Mouse (Mus musculus) common myeloid progenitor, adult 5-6 weeks (primary cell): ENCODE data around the gene Scarf1. TPM values are rescaled to one million over a fixed set of nuclear protein-coding genes. Genes with fewer than 3 reads are reported as not detected.
A peak's percentile ranks its signal among the peaks of the same experiment; 100 is the strongest.

ENCODE experiments used
- ATAC-seq: replicated peaks from 2 replicates; pipeline ENCODE4 v1.8.0; 2016; ENCODE audit warnings: low read depth, mild to moderate bottlenecking, moderate TSS enrichment, inconsistent platforms; ENCODE audit not compliant: poor library complexity, severe bottlenecking
- total RNA-seq: library from RNA; stranded (forward); fragments of 200-1000, 187-1606 nt; gene quantifications from 2 replicates; pipeline ENCODE4 v1.2.3, GENCODE M21; 2017

Gene Scarf1
- total RNA-seq, 1 experiment from 2014 or later = 1.8 TPM

DNA sequence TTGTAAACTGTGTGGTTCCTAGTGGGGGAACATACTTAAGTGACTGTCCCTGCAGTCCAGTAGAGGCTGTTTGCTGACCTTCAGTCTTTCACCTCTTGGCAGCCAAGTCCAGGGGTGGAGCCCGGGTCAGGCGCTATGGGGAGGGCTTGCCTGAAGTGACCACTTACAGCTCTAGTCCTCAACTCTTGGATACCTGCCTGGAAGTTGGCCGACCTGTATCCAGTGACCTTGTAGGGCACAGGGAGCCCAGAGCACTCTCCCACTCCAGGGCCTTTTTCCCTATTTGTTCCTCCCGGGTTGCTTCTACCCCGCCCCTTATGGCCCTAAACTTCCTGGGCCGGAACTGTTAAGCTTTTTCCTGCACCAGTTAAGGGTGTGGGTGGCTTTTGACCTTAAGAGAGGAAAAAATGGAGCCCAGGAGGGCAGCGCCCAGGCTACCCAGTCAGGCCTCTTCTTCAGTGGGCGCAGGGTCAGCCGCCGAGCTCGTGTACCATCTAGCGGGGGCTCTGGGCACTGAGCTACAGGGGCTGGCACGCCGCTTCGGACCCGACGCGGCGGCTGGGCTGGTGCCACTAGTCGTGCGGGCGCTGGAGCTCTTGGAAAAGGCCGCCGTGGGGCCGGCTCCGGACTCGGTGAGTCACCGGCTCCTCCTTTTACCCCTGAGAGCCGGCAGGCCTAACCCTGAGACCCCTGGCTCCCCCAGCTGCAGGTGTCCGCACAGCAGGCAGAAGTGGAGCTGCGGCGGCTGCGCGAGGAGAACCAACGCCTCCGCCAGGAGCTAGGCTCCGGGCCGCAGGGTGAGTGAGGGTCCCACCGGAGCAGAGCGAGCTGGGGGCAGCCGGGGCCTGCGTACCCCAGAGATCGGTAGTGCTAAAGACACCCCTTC is 3.4 kb upstream of the Scarf1 start, which contains the start of gene Rilp:
TSS of gene Rilp (plus strand) at position 354 of the 886 bp plus-strand sequence.
- ATAC-seq = peak; percentile 45

DNA sequence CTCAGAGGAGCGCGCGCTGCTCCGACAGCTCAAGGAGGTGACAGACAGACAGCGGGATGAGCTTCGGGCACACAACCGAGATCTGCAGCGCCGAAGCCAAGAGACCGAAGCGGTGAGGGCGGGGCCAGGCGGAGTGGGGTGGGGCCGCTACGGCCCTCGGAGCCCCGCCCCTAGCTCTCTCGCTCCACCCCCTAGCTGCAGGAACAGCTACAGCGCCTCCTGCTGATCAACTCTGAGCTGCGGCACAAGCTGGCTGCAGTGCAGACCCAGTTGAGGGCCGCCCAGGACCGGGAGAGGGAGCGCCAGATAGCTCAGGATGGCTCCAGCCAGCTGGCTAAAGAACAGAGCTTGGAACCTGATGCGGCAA is 2.7 kb upstream of the Scarf1 start:
- peak; percentile 84 for ATAC-seq

GRCm38 (mm10) chr11:75511213-75511612 is 2.1 kb upstream of the Scarf1 start:
- no peak for ATAC-seq

GRCm38 (mm10) chr11:75512301-75513018 is 880 bp upstream of the Scarf1 start:
- peak; percentile 26; the same call in 1 of the 2 replicates for ATAC-seq

DNA sequence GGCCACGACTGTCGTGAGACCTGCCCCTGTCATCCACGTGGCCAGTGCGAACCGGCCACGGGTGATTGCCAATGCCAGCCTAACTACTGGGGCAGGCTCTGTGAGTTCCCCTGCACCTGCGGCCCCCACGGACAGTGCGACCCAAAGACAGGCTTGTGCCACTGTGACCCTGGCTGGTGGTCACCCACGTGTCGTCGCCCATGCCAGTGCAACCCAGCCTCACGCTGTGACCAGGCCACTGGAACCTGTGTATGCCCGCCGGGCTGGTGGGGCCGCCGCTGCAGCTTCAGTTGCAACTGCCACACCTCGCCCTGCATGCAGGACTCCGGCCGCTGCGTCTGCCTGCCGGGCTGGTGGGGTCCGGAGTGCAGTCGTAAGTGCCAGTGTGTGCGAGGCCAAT is 1.8 kb downstream of the Scarf1 start:
- ATAC-seq = no peak

GRCm38 (mm10) chr11:75519834-75520633 is 6.7 kb downstream of the Scarf1 start:
- no peak for ATAC-seq

GRCm38 (mm10) chr11:75521609-75522008 is 8.3 kb downstream of the Scarf1 start:
- no peak for ATAC-seq

GRCm38 (mm10) chr11:75522793-75523192 is 9.5 kb downstream of the Scarf1 start:
- no peak for ATAC-seq

DNA sequence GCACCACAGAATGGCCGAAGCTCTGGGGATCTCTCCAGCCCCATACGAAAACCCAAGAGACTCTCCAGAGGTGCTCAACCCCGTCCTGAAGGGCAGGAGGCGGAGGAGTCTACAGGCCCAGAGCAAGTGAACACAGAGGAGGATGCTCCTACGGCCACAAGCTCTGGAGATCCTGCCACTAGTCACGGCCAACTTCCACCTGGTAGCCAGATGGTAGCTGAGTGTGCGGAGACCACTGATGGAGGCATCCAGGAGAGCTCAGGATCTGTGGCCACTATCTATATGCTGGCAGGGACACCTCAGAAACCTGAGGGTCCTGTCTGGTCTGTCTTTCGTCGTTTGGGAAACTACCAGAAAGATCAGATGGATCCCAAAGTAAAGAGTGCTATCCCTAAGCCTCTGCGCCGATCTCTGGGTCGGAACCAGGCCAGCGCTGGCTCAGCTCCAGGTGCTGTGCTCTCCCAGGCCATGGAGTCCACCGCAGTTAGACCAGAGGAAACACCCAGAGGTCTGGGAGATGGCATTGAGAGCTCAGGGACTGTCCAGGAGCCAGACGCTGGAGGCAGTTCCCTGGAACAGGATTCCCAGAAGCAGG is 12.3 kb downstream of the Scarf1 start:
- ATAC-seq = no peak

DNA sequence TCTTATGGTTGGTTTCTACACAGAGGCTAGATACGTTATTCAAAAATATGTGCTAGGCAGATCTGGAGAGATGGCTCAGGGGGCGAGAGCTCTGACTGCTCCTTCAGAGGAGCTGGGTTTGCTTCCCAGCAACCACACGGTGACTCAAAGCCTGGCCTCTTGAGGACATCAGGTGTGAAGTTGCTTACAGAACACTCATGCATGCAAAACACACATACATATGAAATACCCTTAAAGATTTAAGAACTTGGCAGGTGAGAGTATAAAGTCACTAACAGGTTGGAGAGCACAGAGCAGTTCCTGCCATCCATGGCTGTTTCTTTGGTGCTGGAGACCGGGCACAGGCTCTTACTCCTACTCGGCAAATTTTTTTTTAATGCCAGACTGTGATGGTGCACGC is 13.6 kb downstream of the Scarf1 start:
- no peak for ATAC-seq

DNA sequence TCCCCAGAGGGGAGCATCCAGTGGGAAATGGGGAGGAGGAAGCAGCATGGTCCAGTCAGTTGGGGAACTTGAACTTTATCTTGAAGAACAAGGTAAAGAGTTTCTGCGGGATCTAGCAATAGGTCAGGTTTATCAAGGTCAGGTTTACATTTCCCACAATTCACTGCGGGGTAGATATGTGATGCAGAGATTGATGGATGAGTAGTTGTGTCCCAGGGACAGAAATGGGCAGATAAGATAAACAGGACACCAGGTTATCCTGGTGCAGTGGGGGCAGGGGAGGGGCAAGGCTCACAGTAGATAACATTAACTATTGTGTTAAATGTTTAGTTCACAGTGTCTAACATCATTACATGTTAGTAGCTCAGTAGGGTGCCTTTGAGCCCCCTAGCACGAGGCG is 16.4 kb downstream of the Scarf1 start:
- ATAC-seq = no peak

- peak; percentile 64 for ATAC-seq
Measured at GRCm38 (mm10) chr11:75530325-75530724, 17.0 kb downstream of the Scarf1 start.

DNA sequence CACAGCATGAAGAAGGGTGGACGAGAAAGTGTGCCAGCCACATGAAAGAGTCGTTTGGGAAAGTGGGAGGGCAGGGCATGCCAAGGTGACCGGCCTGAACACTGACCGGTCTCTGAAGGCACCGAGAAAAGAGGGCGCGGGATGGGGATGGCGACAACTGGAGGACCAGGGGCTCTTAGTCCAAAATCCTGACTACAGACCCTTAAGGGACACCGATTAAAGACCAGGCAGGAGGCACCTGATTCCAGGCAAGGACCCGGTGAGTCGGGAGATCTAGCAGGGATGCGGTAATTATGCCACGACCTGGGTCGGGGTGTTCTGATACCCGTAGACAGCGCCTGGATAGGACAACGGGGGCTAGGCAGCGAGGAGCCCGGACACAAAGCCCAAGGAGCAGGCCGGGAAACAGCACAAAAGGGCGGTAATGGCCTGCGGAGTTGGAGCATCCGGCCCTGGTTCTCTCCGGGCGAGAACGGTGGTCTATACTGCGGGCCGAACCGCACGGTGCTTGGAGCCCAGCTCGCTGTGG is 17.6 kb downstream of the Scarf1 start:
- 0 out of 2 replicates have a peak, but pooled peaks have one; percentile 0 for ATAC-seq

DNA sequence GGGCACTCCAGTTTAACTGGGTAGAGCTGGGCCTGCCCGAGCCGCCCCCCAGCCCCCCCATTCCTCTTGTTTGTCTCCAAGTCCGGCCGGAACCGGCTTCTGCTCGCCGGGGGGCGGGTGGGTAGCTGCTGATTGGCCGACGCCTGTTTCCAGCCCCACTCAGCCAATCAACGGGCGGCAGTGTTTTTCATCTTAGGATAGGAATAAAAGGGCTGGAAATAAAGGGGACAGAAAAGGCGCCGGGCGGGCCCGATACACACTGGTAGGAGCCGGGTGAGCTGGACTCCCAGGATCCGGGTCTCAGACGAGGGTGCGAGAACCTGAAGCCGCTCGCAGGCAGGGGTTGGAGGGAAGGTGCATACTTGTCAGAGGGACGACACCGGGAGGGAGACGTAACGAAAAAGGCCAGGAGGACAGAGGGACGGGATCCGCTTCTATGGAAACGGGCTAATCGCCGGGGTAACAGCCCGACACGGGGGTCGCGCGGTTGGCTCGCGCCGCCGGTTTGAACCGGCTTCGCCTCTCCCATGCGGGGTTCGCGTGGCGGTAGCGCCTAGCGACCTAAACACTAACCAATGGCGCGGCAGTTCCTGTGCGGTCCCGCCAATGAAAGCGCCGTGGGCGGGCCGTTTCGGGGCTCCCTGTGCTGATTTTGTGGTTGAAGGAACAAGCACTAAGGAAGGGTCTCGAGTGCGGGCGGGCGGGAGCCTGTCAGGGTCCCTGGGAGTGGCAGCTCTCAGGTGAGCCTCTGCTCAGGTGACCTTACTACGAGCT is 18.3 kb downstream of the Scarf1 start, which contains the start of gene Slc43a2:
TSS of gene Slc43a2 (plus strand) at position 226 of the 774 bp plus-strand sequence.
- peak; percentile 66 for ATAC-seq

- ATAC-seq = peak; percentile 50
Measured at GRCm38 (mm10) chr11:75532340-75533277, 19.3 kb downstream of the Scarf1 start.

DNA sequence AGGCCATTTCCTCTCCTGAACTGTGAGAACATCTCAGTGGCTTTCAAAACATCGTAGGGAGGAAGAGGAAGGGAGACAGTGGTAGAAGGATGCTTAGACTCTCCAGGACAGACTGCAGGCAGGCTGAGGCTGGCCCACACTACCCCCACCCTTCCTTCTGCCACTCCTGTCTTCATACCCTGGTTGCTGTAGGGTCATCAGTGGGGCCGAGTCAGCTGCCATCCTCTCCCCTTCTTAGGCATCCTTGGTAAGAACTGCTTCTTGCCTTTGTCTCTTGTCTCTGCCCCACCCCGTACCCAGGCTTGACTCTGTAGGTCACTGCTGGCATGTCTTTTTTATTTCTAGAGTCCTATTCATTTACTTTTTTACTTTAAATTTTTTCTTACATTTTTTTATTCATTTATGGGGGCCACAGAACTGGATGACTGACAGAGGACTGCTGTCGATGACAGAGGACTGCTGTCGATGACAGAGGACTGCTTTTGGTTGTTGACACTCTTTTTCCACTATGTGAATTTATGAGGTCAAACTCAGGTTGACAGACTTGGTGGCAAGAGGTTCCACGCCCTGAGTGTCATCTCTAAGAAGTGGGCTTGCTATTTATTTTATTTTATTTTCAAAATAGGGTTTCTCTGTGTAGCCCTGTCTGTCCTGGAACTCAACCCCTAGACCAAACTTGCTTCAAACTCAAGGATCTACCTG is 20.1 kb downstream of the Scarf1 start:
- no peak for ATAC-seq
